Mouse (Mus musculus) hindlimb bud, embryonic 11.5 days (tissue): ENCODE results near the gene Cplx1.
A peak's percentile ranks its signal among the peaks of the same experiment; 100 is the strongest.

Experiments used
- DNase-seq: peaks from one replicate; pipeline ENCODE4 v3.0.0-alpha.2; 2012; ENCODE audit warnings: low read depth, low spot score; ENCODE audit errors: extremely low spot score

Cplx1 gene

DNA sequence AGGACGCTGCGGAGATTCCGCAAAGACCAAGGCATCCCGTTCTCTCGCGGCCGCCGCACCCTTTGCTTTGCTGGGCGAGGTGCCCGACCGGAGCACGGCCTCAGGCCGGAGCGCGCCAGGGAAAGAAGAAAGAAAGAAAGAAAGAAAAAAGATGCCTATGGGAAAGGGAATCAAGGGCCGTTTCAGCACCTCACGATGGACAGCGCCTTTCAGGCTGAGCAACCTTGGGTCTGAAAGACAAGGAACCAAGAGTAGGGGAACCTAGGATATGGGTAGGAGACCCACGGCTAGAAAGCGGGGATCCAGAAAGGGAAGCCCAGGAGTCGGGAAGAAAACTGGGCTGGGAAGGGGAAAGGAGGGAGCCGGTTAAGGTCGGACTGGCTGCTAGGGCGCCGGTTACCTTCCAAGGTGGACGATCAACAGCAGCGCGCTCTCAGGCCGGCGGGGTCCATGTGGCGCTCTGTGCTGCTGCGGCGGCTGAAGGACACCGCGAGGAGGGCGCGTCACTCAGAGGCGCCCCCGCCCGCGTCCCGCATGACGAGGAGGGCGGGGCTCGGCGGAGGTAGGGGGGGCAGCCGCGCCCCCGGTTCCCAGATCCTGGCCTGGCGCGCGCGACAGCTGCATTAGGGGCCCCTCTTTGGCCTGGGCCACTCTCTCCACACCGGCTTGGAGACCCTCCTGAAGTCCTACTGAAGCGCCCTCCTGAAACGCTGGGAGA, at the start of gene Cplx1:
Cplx1 (minus strand) TSS at position 536 of the 718 bp plus-strand sequence.
- peak; percentile 74 for DNase-seq

DNA sequence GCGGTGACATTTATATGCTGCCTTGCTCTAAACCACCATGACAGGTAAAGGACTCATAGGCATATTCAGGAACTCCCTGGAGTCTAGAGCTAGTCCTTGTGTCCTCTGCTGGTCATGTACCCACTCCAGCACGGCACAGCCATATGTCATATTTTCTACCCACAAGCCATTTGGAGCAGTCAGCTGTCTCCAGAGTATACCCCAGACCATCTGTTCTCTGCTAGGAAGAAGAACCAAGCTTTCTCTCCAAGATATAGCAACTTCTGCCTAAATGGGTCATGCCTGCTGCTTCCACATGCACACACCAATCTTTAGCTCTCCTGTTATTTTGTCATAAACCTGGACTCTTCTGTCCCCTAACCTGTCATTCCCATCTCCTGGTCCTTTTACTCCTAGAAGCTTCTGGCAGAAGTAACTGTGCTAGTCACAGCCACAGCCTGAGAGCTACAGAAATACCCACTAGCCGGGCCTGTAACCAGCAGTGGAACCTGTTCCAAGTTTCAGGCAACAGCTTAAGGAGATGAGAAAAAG, 31.6 kb upstream of the Cplx1 start:
- DNase-seq = no peak

DNA sequence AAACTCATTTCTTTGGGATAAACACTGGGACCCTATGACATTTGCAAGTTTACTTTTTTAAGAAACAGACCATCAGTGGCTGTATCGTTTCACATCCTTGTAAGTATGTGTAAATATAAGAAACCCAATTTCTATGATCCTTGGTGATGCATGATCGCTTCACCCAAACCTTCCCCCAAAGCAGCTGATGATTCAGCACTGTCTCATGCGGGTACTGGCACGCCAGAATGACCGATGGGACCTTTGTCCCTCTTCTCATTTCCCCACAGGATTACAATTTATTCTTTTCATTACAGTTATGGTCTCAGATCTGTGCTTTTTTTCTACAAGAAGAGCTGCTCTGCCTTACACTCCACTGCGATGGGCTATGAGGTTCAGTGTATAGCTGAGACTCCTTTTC, 23.2 kb upstream of the Cplx1 start:
- no peak for DNase-seq

DNA sequence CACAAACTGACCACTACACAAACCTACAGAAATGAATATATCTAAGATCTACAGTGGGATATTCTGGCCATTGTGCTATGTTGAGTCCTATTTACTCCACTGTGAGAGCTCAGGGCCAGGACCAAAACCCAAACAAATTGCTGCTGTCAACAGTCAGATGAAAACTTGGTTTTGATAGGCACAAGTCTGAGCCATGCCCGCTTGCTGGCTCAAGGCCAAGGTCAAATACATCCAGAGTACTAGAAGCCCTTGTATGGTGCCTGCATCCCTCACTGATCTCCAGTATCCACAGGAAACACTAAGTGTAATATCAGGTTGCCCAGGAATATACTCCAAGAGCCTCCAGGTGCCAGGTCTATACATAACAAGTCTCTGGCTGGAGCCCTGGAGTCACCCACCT, 21.2 kb upstream of the Cplx1 start:
- DNase-seq = no peak

DNA sequence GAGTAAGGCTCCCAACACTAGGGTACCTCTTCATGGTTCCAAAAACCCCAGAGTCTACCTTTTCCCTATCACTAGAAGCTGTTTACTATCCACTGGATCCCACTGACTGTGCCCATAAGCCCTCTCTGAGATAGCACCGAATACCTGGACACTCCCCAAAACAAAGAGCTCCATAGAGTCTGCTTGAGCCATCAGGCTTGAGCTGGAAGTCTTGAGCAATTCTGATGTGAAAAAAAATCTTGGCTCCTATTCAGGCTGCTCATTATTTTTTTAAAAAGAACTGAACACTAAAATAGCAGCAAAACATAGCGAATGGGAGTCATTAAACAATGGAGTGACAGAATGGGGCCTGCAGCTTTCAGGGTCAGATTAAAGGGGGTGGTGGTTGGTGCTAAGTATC, 17.3 kb upstream of the Cplx1 start:
- no peak for DNase-seq

DNA sequence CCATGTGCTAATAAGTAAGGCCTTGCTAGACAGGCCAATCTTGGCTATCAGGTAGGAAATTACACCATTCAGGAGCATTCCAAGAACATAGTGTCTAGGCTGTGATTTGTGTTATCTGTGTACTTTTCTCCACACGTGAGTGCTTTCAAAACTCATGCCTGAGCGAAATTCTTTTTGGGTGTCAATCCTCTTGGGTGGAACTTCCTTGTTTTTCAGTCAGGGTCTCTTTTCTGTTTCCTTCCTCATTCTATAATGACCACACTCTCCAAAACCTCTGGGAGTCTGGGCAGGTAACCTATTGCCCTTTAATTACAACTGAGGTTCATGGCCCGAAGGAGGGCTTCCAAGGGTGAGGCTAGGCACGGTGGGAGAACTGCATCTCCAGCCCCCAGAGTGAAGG, 16.7 kb upstream of the Cplx1 start:
- no peak for DNase-seq

DNA sequence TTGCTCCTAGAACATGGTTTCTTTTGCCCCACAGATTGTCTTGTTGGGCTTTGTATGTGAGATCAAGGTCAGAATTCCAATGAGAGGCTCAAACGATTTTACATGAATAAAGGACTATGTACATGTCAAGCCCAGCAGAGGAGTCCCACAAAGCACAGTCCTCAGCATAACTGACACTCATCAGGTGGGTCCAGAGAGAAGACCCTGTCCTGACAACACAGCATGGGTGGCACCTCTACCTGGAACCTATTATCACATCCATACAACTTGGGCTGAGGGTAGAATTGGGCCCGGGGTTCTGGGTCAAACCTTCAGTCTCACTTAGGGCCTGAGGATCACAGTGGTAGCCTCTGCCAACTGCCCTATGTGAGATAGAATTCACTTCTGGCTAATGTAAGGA, 15.6 kb upstream of the Cplx1 start:
- no peak for DNase-seq

DNA sequence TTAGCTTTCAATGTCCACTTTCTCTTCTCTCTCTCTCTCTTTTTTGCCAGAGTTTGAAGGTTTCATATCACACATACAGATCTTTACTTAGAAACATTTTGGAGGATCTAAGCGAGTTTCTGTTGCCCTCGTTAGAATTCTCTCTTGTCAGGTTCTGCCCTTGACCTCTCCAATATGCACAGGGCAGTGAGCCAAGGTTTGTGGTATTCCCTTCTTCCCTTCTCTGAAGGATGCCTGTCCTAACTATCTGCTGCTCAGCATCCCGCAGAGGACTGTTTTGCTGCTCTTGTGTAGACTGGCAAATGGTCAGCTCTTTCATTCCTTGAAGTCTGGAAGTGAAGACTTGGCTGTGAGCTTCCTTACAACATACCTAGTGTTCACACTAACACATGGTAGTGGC, 14.5 kb upstream of the Cplx1 start:
- no peak for DNase-seq

DNA sequence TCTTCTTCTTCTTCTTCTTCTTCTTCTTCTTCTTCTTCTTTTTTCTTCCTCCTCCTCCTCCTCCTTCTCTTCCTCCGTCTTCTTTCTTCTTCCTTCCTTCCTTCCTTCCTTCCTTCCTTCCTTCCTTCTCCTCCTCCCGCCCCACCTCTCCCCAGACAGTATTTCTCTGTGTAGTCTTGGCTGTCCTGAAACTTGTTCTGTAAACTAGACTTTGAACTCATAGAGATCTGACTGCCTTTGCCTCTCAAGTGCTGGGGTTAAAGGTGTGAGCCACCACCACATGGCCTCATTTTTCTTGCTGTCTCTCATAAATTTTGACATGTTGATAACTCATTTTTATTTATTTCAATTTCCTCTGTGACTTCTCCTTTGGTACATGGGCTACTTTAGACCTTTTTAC, 12.7 kb upstream of the Cplx1 start:
- no peak for DNase-seq

DNA sequence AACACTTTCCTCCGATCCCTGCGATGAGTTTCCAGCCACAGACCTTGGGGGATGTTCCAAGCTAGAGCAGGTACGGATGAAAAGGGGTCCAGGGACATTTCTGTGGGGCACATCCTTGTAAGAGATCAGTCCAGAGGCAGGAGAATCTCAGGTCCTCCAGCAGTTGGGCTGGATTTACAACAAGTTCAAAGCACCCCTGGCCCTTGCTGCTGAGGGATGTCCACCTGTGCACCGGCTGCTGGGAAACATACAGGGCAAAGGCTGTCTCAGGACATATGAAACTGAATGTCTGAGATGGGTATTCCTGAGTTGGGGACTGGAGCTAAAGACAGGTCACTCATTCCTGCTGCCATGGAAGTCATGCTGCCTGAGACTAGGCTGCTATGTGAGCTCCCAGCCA, 7.2 kb upstream of the Cplx1 start:
- no peak for DNase-seq

DNA sequence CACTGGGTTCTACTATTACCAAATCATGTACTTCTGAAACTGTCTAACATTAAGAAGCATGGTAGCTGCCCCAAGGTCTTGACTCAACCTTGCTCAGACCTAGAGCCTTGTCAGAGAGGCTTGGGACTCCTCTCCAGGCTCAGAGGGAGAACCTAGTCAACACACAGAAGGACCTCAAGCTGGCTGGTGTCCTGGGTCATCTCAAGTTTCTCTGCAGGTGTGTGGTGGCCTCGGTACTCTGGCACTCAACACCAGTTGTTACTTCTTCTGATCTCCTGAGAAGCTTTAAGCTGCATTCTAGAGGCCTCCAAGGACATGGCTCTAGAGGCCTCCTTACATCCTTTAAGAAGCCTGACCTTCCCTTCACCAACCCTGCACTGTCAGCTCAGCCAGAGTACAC, 4.2 kb upstream of the Cplx1 start:
- no peak for DNase-seq

DNA sequence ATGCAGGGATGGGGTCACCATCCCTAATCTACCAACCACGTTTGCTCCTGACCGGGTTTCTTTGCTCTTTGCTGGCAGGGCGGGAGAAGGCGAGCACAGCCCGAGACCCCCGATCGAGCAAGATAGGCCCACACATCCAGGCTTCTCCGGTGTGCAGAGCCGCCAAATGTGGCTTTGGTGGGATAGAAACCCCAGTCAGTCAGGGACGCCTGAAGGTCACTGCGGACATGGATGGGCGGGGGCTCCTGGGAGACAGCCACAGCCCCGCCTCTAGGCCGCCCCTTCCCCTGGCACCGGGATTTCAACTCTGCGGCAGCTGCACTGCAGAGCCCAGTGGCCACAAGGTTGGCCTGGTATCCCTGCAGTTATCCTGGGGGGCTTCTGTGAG, 377 bp upstream of the Cplx1 start:
- DNase-seq = no peak

DNA sequence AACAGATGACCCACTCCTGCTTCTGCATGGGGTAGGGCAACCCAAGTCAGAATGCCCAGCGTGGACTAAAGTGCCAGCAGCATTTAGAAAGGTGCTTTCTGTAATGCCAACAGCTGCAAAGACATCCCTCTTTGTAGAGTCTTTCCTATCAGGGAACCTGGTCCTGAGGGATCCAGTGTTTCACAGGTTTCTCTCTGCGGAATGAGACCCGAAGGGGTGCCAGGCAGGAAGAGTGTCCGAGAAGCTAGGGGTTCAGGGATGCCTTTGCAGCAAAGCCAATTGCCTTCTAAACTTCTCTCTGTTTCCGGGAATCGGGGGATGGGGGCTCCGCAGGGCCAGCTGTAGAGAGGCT, 711 bp downstream of the Cplx1 start:
- no peak for DNase-seq

DNA sequence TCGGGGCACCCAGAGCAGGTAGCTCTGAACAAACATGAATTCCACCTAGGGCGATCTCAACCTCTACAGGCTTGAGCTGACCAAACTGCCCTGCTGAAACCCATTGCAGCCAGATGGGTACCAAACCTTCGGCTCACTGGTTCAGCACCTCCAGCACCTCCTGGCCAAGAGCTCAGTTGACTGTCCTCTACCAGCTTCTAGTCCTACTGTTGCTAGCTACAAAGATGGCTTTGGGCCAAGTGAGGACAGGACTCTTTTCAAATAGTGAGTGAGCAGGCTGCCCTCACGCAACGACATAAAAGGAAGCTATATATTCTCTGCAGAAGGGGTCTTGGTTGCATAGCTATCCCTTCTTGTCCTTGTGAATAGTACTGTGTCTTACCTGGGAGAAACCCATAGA, 2.2 kb downstream of the Cplx1 start:
- DNase-seq = no peak

DNA sequence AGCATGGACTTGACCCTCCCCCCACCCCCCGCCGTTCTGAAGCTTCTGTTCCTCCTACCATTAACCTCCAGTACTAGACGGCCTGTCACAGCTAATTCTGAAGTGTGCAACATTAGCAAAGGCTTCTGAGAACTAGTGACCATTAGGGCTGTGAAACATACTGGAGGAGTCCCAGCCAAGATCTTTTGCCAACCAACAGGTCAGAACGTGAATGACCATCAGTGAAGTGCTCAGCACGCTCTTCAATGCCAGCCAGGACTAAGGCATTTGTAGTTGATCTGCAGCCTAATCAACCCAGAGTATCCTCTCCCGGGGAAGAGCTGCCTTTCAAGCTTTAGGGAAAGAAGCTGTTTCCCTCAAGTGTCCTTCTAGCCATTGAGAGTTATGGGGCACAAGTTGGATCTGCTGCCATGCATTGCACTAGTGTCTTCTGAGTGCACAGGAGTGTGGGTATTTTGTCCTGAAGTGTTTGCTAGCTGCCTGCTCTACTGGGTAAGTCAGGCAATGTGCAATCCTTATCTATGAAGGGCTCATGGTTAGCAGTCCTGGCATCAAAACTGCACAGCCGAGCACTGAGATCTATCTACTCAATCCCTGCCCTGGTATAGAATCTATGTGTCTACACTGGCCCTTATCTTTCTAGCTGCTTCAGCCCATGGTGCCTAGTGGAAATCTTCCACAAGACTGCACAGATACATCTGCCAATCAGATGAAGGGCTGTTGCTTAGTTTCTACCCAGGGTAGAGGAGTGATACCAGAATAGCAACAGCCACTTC, 6.1 kb downstream of the Cplx1 start:
- no peak for DNase-seq

DNA sequence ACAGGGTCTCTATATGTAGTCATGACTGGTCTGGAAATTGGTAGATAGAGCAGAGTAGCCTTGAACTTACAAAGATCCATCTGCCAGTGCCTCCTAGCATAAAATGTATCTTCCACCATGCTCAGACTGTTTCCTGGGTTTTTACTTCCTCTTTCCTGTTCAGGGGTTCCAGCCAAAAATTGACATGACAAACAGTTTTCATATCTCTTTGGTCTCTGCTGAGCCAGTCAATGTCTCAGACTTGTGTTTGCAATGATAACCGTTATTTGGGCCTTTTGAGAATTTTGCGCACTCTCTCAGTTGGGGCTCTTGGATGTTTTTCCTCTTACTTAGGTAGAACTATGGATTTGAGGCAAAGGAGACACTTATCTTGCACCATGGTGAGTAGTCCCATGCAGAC, 15.6 kb downstream of the Cplx1 start:
- DNase-seq = no peak

DNA sequence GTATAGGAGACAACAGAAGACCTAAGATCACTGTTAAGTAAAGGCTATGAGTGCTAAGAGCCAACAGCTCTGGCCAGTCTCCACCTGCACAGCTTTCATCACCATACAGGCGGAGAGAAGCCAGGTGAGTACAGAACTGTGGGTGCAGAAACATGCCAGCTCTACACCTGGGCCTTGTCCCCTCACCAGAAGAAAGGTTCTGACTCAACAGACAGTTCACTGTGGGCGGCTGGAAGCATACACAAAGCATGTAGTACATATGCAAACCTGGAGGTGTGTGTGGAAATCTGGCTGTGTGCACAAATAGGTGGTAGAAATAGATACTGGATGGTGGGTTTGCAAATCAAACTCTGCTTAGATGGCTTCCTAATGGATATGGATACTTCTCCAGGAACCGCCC, 27.2 kb downstream of the Cplx1 start:
- DNase-seq = no peak

DNA sequence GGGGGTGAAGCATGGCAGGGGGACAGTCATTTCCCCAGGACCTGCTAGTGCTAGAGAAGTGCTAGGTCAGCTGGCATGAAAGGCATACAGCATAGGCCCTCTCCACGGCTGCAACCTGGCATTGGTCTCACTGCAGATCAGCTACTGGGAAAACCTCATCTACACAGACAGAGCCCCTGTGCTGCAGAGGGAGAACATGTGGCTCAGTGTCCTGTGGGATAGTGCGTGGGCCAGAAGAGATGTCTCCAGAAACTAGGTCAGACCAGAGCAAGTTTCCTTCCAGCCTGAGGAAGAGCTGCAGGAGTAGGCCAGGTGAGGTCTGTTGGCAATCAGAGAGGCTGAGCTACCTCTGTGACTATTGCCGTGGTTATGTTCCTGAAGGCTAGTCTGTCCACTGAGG, 27.9 kb downstream of the Cplx1 start:
- DNase-seq = no peak

DNA sequence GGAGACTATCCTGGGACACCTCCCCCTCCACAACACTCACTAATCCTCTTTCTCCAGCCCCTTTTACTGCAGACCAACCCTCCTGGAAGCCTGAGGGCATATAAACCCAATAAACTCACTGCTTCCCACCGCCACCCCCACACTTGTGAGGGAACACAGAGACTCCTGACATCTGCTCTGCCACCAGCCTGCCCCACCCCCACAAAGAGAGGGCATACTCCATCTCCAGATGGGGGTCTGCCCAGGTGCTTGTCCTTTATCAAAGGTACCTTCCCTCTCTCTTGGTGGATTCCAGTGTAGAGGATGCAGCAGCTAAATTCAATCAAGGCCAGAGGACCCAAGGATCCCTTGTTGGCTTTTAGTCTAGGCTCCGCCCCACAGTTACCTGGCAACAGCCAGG, 28.8 kb downstream of the Cplx1 start:
- no peak for DNase-seq

DNA sequence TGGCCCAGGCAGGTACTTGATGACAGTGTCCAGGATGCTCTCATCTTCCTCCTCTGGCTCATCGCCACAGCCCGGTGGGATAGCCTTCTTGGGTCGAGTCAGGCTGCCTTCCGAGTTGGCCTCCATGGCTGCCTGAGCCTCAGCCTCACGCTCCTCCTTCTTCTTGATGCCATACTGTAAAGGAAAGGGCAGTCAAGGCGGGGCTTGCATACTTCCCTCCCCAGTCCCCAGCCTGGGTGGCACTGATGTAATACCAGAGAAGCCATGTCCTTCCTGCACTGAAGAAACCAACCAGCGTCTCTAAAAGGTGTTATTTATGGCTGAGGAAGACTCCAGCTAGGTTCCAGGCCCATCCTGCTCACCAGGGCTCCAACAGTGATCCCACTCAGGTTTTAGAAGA, 29.7 kb downstream of the Cplx1 start:
- no peak for DNase-seq

DNA sequence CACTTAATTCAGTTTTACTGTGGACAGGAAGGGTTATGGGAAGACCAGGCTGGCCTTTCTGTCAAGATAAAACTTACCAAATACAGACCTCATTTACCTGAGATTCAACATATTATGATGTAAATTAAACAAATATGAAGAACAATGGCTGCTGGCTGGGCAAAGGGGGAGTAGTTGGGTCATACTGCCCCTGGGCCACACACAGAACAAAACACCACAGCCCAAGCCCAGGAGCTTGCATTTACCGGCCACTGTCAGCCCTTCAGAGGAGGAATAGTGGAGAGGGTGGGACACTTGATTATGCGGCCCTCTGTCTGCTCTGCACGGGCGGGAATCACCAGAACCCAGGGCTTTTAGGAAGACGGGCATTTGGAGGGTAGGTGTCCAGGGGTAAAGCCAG, 30.9 kb downstream of the Cplx1 start:
- no peak for DNase-seq

DNA sequence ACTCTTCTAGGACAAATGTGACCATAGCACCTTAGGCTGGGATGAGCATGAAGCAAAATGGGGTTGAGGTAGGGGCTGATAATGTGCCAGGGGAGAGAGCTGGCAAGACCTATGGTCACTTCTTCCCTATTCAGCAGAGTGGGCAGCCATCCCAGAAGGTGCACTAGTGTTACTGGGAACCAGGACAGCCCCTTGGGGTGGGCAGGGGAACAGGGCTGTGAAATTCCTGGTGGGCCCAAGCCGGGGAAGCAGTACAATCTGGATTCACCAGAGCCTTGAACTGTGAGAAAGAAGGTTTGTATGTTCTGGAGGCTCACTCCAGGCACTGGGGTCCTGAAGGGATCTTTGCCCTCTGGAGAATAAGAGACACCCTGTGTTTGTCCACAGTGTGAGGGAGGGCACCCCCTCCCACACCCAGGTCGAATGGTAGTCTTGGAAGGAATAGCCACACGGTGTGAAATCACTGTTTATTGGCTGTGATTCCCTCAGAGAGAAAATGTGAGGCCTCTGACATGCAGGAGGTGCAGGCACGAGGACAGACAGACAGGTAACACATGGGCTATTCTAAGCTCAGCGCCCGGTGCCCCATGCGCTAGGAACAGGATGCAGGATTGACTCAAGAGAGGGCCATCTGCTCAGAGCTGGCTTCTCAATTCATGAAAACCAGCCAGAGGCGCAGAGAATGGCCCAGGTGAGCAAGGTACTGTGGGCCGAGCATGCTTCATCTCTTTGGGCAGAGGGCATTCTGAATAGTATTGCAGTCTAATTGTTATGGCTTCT, 31.5 kb downstream of the Cplx1 start:
- no peak for DNase-seq
